In the genomic region with DNA sequence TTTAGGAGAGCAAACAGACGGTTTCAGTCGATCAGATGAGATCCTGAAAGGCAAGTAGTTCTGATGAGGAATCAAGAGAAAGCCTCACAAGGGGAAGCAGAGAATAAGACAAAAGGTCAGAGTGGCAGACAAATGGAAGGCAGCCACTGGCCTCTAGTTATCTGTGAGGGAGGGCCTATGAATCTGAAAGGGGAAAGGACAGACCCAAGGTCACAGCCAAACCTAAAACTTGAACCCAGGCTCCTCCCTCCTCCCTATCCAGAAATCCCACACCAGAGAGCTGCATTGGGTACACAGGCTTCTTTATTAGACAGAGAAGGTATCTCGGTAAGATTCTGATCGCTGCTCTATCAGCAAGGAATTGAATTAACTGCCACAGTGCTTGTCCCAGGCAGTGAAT, we compare ENCODE assay signal across 20 mouse cellular contexts.
A peak's percentile ranks its signal among the peaks of the same experiment; 100 is the strongest.
DNase-seq lines count a peak whose midpoint lies in the region; ATAC-seq and TF ChIP-seq lines count a peak whose summit lies in the region.
"Had no signal": no experiment of that assay in that cellular context is flagged by ENCODE, and none has a peak within 500 bp of the region (broad histone marks: within the 10 kb centered on the region; RNA-seq: fewer than 3 reads in every experiment).

No protein-coding gene starts in this region.

- no peak overlapping the region for H3K4me3 ChIP-seq in hindbrain, embryonic 13.5 days
- no peak overlapping the region for H3K4me3 ChIP-seq in hindbrain, embryonic 11.5 days (ENCODE audit: low read depth, low read length)
- no peak overlapping the region for H3K4me3 ChIP-seq in forebrain, postnatal 0 days (ENCODE audit: low read depth, low read length)
- no peak overlapping the region for H3K4me3 ChIP-seq in midbrain, postnatal 0 days (ENCODE audit: low read depth, low read length)

- no peaks in the 10 kb centered on the region for H3K9me3 ChIP-seq in hindbrain, embryonic 13.5 days
- no peaks in the 10 kb centered on the region for H3K9me3 ChIP-seq in hindbrain, embryonic 11.5 days (ENCODE audit: control insufficient read depth, low read length)
- H3K9me3 ChIP-seq in forebrain, postnatal 0 days (ENCODE audit: low read length) = no peaks in the 10 kb centered on the region
- no peaks in the 10 kb centered on the region for H3K9me3 ChIP-seq in midbrain, postnatal 0 days (ENCODE audit: low read length)

- no peak for DNase-seq in hindbrain, embryonic 11.5 days (ENCODE audit: low spot score)
- peak; percentile 81 for DNase-seq in ES-CJ7 (ENCODE audit: low read depth, low spot score)
- DNase-seq in forebrain, postnatal 0 days = no peak
- no peak for DNase-seq in midbrain, postnatal 0 days (ENCODE audit: low spot score)
- no peak for DNase-seq in spleen, postnatal 10 days (ENCODE audit: low spot score in 2 of 2)
- no peak for DNase-seq in embryo, embryonic 10 days (ENCODE audit: low spot score)
- no peak for DNase-seq in testis, postnatal 10 days (ENCODE audit: low spot score)
- DNase-seq: cerebellum, adult 9-11 months; heart, postnatal 14 days; kidney, postnatal 4 days; layer of hippocampus, postnatal 36 days; left cerebral cortex, postnatal 4 days; lung, embryonic 14.5 days; lung, postnatal 4 days; right cerebral cortex, adult 18-20 months; thymus, postnatal 25 days had no signal

- H3K36me3 ChIP-seq in hindbrain, embryonic 13.5 days = no peaks in the 10 kb centered on the region
- H3K36me3 ChIP-seq in hindbrain, embryonic 11.5 days (ENCODE audit: control insufficient read depth, insufficient read depth, low read length) = no peaks in the 10 kb centered on the region
- H3K36me3 ChIP-seq in forebrain, postnatal 0 days (ENCODE audit: insufficient read depth) = no peaks in the 10 kb centered on the region
- peaks cover 2% of the 10 kb centered on the region; the same call in 1 of the 2 replicates for H3K36me3 ChIP-seq in midbrain, postnatal 0 days (ENCODE audit: insufficient read depth, low read length)

- no peak for ATAC-seq in hindbrain, embryonic 13.5 days (ENCODE audit: low FRiP score)
- ATAC-seq in hindbrain, embryonic 11.5 days (ENCODE audit: low FRiP score) = no peak
- ATAC-seq in forebrain, postnatal 0 days = no peak
- no peak for ATAC-seq in midbrain, postnatal 0 days (ENCODE audit: low FRiP score)
- ATAC-seq: Patski had no signal

- no peaks in the 10 kb centered on the region for H3K27me3 ChIP-seq in hindbrain, embryonic 13.5 days
- peaks cover 5% of the 10 kb centered on the region; the same call in 1 of the 2 replicates for H3K27me3 ChIP-seq in hindbrain, embryonic 11.5 days (ENCODE audit: control insufficient read depth, insufficient read depth, low read length)
- no peaks in the 10 kb centered on the region for H3K27me3 ChIP-seq in forebrain, postnatal 0 days (ENCODE audit: insufficient read depth, low read length)
- H3K27me3 ChIP-seq in midbrain, postnatal 0 days (ENCODE audit: insufficient read depth, low read length) = no peaks in the 10 kb centered on the region

- no peak for TF ChIP-seq CTCF in forebrain, postnatal 0 days (IDR thresholded peaks at IDR 0.05; ENCODE audit: low read depth)
- TF ChIP-seq CTCF in midbrain, postnatal 0 days (IDR thresholded peaks at IDR 0.05) = no peak

- H3K27ac ChIP-seq in hindbrain, embryonic 13.5 days = peak overlapping the region; percentile 95
- no peak overlapping the region for H3K27ac ChIP-seq in hindbrain, embryonic 11.5 days (ENCODE audit: low read depth, low read length)
- peak overlapping the region; percentile 100 for H3K27ac ChIP-seq in forebrain, postnatal 0 days (ENCODE audit: low read depth, low read length)
- H3K27ac ChIP-seq in midbrain, postnatal 0 days (ENCODE audit: low read depth, low read length) = peak overlapping the region; percentile 100

- H3K4me1 ChIP-seq in hindbrain, embryonic 13.5 days (replicated peaks) = peaks cover 62% of the 10 kb centered on the region
- 0 out of 2 replicates have a peak, but pooled peaks cover 3% of the 10 kb centered on the region for H3K4me1 ChIP-seq in hindbrain, embryonic 11.5 days (replicated peaks; ENCODE audit: control insufficient read depth, insufficient read depth, low read length)
- peaks cover 23% of the 10 kb centered on the region for H3K4me1 ChIP-seq in forebrain, postnatal 0 days (ENCODE audit: insufficient read depth)
- peaks cover 8% of the 10 kb centered on the region; the same call in 1 of the 2 replicates for H3K4me1 ChIP-seq in midbrain, postnatal 0 days (ENCODE audit: insufficient read depth, low read length)

- WGBS in hindbrain, embryonic 13.5 days = 54% methylated on average over 4 of the region's 4 CpGs
- 76% methylated on average over 4 of the region's 4 CpGs for WGBS in hindbrain, embryonic 11.5 days
- WGBS in forebrain, postnatal 0 days = 69% methylated on average over 4 of the region's 4 CpGs
- 54% methylated on average over 4 of the region's 4 CpGs for WGBS in midbrain, postnatal 0 days

- no peak overlapping the region for H3K9ac ChIP-seq in hindbrain, embryonic 13.5 days
- no peak overlapping the region for H3K9ac ChIP-seq in hindbrain, embryonic 11.5 days (ENCODE audit: low read depth, low read length)
- no peak overlapping the region; the same call in 1 of the 2 replicates for H3K9ac ChIP-seq in forebrain, postnatal 0 days
- no peak overlapping the region for H3K9ac ChIP-seq in midbrain, postnatal 0 days (replicated peaks; ENCODE audit: low read length, poor library complexity, severe bottlenecking)
- H3K9ac ChIP-seq: lung, embryonic 14.5 days had no signal

- no peak overlapping the region; the same call in 1 of the 2 replicates for H3K4me2 ChIP-seq in hindbrain, embryonic 13.5 days
- H3K4me2 ChIP-seq in hindbrain, embryonic 11.5 days (replicated peaks; ENCODE audit: low read depth, low read length) = no peak overlapping the region
- no peak overlapping the region for H3K4me2 ChIP-seq in forebrain, postnatal 0 days (ENCODE audit: low read depth)
- no peak overlapping the region for H3K4me2 ChIP-seq in midbrain, postnatal 0 days (ENCODE audit: low read depth, low read length, poor library complexity, severe bottlenecking)
- H3K4me2 ChIP-seq: heart, embryonic 11.5 days; liver, embryonic 11.5 days; lung, embryonic 14.5 days had no signal
